Mouse (Mus musculus): ENCODE results near the gene Jade1. TPM values are rescaled to one million over a fixed set of nuclear protein-coding genes. Genes with fewer than 3 reads are reported as not detected.

Jade1 gene
- polyA plus RNA-seq, 1 experiment from 2014 or later, result 13.2 TPM

GRCm38 (mm10) chr3:41618036-41618435 is 62.5 kb downstream of the Jade1 start:
- no peaks in the 10 kb centered on the region for H3K4me1 ChIP-seq
- H3K27ac ChIP-seq, result no peak overlapping the region
- ATAC-seq (ENCODE audit: insufficient number of reproducible peaks, insufficient read depth, low FRiP score, low TSS enrichment), result no peak
- no peak overlapping the region for H3K4me2 ChIP-seq (replicated peaks)
- H3K9me3 ChIP-seq, result no peaks in the 10 kb centered on the region
- no peaks in the 10 kb centered on the region for H3K27me3 ChIP-seq
- no peak overlapping the region for H3K9ac ChIP-seq
- H3K4me3 ChIP-seq, result no peak overlapping the region
- WGBS, result 65% methylated on average over 3 of the region's 3 CpGs
- H3K36me3 ChIP-seq, result peaks cover 15% of the 10 kb centered on the region

GRCm38 (mm10) chr3:41618488-41618887 is 63.0 kb downstream of the Jade1 start:
- no peak for ATAC-seq (ENCODE audit: insufficient number of reproducible peaks, insufficient read depth, low FRiP score, low TSS enrichment)
- Histone ChIP-seq H3K36me3 (peaks cover 12% of the 10 kb centered on the region), H3K4me1 (no peaks in the 10 kb centered on the region), H3K27ac (no peak overlapping the region), H3K4me3 (no peak overlapping the region), H3K4me2 (replicated peaks) (no peak overlapping the region), H3K9me3 (no peaks in the 10 kb centered on the region), H3K9ac (no peak overlapping the region), H3K27me3 (no peaks in the 10 kb centered on the region)
- 89% methylated on average over 3 of the region's 3 CpGs for WGBS

GRCm38 (mm10) chr3:41620971-41621370 is 65.4 kb downstream of the Jade1 start:
- WGBS, result 89% methylated on average over 7 of the region's 7 CpGs

GRCm38 (mm10) chr3:41655642-41656041 is 100.1 kb downstream of the Jade1 start:
- Histone ChIP-seq H3K36me3 (peaks cover 13% of the 10 kb centered on the region; the same call in 1 of the 2 replicates), H3K9ac (no peak overlapping the region), H3K4me2 (replicated peaks) (no peak overlapping the region), H3K4me1 (no peaks in the 10 kb centered on the region), H3K9me3 (no peaks in the 10 kb centered on the region), H3K27ac (no peak overlapping the region), H3K4me3 (no peak overlapping the region), H3K27me3 (no peaks in the 10 kb centered on the region)
- ATAC-seq (ENCODE audit: insufficient number of reproducible peaks, insufficient read depth, low FRiP score, low TSS enrichment), result no peak
- 88% methylated on average over 1 of the region's 1 CpGs for WGBS

More at GRCm38 (mm10) chr3:41620971-41621370, 65.4 kb downstream of the Jade1 start:
- no peaks in the 10 kb centered on the region for H3K27me3 ChIP-seq
- H3K27ac ChIP-seq, result no peak overlapping the region
- no peak overlapping the region for H3K4me2 ChIP-seq (replicated peaks)
- no peaks in the 10 kb centered on the region for H3K36me3 ChIP-seq
- no peak for ATAC-seq (ENCODE audit: insufficient number of reproducible peaks, insufficient read depth, low FRiP score, low TSS enrichment)
- no peaks in the 10 kb centered on the region for H3K4me1 ChIP-seq
- no peaks in the 10 kb centered on the region for H3K9me3 ChIP-seq
- H3K9ac ChIP-seq, result no peak overlapping the region
- no peak overlapping the region for H3K4me3 ChIP-seq

Other genes with a start within 250 kb of the Jade1 start
- gene Sclt1, start 186.8 kb downstream of the Jade1 start, polyA plus RNA-seq (2016; fragmentation: Nextera tagmentation; extraction: Ambion mirVana), result 30.1 and 30.2 TPM in 2 replicates
- gene D3Ertd751e, start 186.9 kb downstream of the Jade1 start, polyA plus RNA-seq (2016; fragmentation: Nextera tagmentation; extraction: Ambion mirVana), result 17.5 and 18.7 TPM in 2 replicates